Mouse (Mus musculus) stomach, postnatal 0 days (tissue): ENCODE data around the gene Deaf1.

Experiments
- CTCF ChIP-seq: IDR thresholded peaks from 2 replicates; pipeline ENCODE4 v1.5.1; 2016; ENCODE audit warnings: antibody characterized with exemption, low read depth, mild to moderate bottlenecking, moderate library complexity
- EP300 ChIP-seq: optimal IDR thresholded peaks from 2 replicates; pipeline ENCODE3; 2016; ENCODE audit warnings: antibody characterized with exemption

GRCm38 (mm10) chr7:141278766-141279590 lies 48.5 kb downstream of the Deaf1 start, which contains the start of gene Sct:
- TF ChIP-seq CTCF (peak; percentile 73), EP300 (no peak)
